Comparison of ENCODE assay signal across 17 mouse cellular contexts in the genomic region with DNA sequence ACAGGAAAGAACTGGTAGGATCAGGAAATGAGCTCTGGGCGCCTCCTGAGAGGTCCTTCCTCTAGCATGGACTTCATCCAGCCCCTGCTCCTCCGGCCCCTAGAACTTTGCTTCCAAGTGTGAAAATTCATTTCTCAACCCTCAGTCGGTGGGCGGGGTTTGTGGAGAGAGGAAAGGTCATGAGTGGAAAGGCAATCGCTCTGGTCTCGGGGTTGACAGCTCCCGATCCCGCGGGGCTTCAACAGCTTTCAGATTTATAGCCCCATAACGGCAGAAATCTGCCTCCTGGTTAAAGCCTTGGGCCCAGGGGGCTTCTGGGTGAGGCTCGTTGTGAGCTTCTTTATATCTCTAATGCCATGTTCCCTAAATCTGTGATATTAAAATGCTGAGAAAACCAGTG.
DNase-seq lines count a peak whose midpoint lies in the region; ATAC-seq lines count a peak whose summit lies in the region.
"Had no signal": no experiment of that assay in that cellular context is flagged by ENCODE, and none has a peak within 500 bp of the region (broad histone marks: within the 10 kb centered on the region; RNA-seq: fewer than 3 reads in every experiment).

No protein-coding gene starts in this region.

- no peak overlapping the region for H3K4me3 ChIP-seq in hindbrain, embryonic 11.5 days (ENCODE audit: low read depth, low read length)
- no peak overlapping the region for H3K4me3 ChIP-seq in hindbrain, embryonic 14.5 days (replicated peaks; ENCODE audit: low read length)
- peak overlapping the region; percentile 19 for H3K4me3 ChIP-seq in brown adipose tissue, adult 24 weeks (ENCODE audit: insufficient read depth, low read depth, low read length)
- no peak overlapping the region for H3K4me3 ChIP-seq in midbrain, embryonic 13.5 days (replicated peaks)
- H3K4me3 ChIP-seq: liver, embryonic 12.5 days; stomach, embryonic 15.5 days had no signal

- 0 out of 2 replicates have a peak, but pooled peaks have one; percentile 33 for ATAC-seq in hindbrain, embryonic 11.5 days (ENCODE audit: low FRiP score)
- ATAC-seq in hindbrain, embryonic 14.5 days (ENCODE audit: low FRiP score): no peak
- no peak for ATAC-seq in midbrain, embryonic 13.5 days
- ATAC-seq: activated CD4-positive, CD25-positive, alpha-beta regulatory T cell, adult 4 months; intestine, postnatal 0 days; liver, embryonic 12.5 days had no signal

- no peaks in the 10 kb centered on the region for H3K4me1 ChIP-seq in hindbrain, embryonic 11.5 days (replicated peaks; ENCODE audit: control insufficient read depth, insufficient read depth, low read length)
- H3K4me1 ChIP-seq in hindbrain, embryonic 14.5 days (replicated peaks; ENCODE audit: control insufficient read depth, insufficient read depth, low read length): peaks cover 6% of the 10 kb centered on the region; the same call in 1 of the 2 replicates
- H3K4me1 ChIP-seq in brown adipose tissue, adult 24 weeks (ENCODE audit: control insufficient read depth, insufficient read depth, insufficient read length, low read length): peaks cover 2% of the 10 kb centered on the region; the same call in 1 of the 2 replicates
- peaks cover 4% of the 10 kb centered on the region; the same call in 1 of the 2 replicates for H3K4me1 ChIP-seq in midbrain, embryonic 13.5 days (replicated peaks)
- H3K4me1 ChIP-seq: liver, embryonic 12.5 days; stomach, embryonic 15.5 days had no signal

- H3K9me3 ChIP-seq in hindbrain, embryonic 11.5 days (ENCODE audit: control insufficient read depth, low read length): no peaks in the 10 kb centered on the region
- no peaks in the 10 kb centered on the region for H3K9me3 ChIP-seq in hindbrain, embryonic 14.5 days (ENCODE audit: control insufficient read depth, low read length)
- no peaks in the 10 kb centered on the region for H3K9me3 ChIP-seq in midbrain, embryonic 13.5 days
- H3K9me3 ChIP-seq: liver, embryonic 12.5 days; stomach, embryonic 15.5 days had no signal

- WGBS in hindbrain, embryonic 11.5 days: 67% methylated on average over 11 of the region's 11 CpGs
- 51% methylated on average over 11 of the region's 11 CpGs for WGBS in hindbrain, embryonic 14.5 days
- 81% methylated on average over 11 of the region's 11 CpGs for WGBS in midbrain, embryonic 13.5 days

- H3K9ac ChIP-seq in hindbrain, embryonic 11.5 days (ENCODE audit: low read depth, low read length): no peak overlapping the region
- H3K9ac ChIP-seq in hindbrain, embryonic 14.5 days: no peak overlapping the region
- no peak overlapping the region for H3K9ac ChIP-seq in midbrain, embryonic 13.5 days (replicated peaks)
- H3K9ac ChIP-seq: liver, embryonic 12.5 days; stomach, embryonic 15.5 days had no signal

- no peaks in the 10 kb centered on the region for H3K27me3 ChIP-seq in hindbrain, embryonic 11.5 days (ENCODE audit: control insufficient read depth, insufficient read depth, low read length)
- H3K27me3 ChIP-seq in hindbrain, embryonic 14.5 days (ENCODE audit: control insufficient read depth, insufficient read depth, low read length): no peaks in the 10 kb centered on the region
- H3K27me3 ChIP-seq in midbrain, embryonic 13.5 days: no peaks in the 10 kb centered on the region
- H3K27me3 ChIP-seq: liver, embryonic 12.5 days; stomach, embryonic 15.5 days had no signal

- H3K4me2 ChIP-seq in hindbrain, embryonic 11.5 days (replicated peaks; ENCODE audit: low read depth, low read length): no peak overlapping the region
- no peak overlapping the region for H3K4me2 ChIP-seq in hindbrain, embryonic 14.5 days (replicated peaks)
- H3K4me2 ChIP-seq in midbrain, embryonic 13.5 days (replicated peaks): no peak overlapping the region
- H3K4me2 ChIP-seq: liver, embryonic 12.5 days; stomach, embryonic 15.5 days had no signal

- peak; percentile 32 for DNase-seq in hindbrain, embryonic 11.5 days (ENCODE audit: low spot score)
- no peak for DNase-seq in hindbrain, embryonic 14.5 days (ENCODE audit: low spot score)
- peak; percentile 3 for DNase-seq in ZHBTc4 (ENCODE audit: low read depth, low spot score)
- peak; percentile 72 for DNase-seq in kidney, postnatal 14 days
- no peak for DNase-seq in left cerebral cortex, postnatal 4 days
- no peak for DNase-seq in frontal cortex, adult 2 months (ENCODE audit: extremely low spot score in 1 of 2, low spot score in 1 of 2)
- DNase-seq: B cell, adult 2 months; cerebellum, adult 11 months; heart, postnatal 10 days; thymus, postnatal 25 days had no signal

- no peaks in the 10 kb centered on the region for H3K36me3 ChIP-seq in hindbrain, embryonic 11.5 days (ENCODE audit: control insufficient read depth, insufficient read depth, low read length)
- no peaks in the 10 kb centered on the region for H3K36me3 ChIP-seq in hindbrain, embryonic 14.5 days (replicated peaks; ENCODE audit: control insufficient read depth, insufficient read depth)
- H3K36me3 ChIP-seq in midbrain, embryonic 13.5 days: no peaks in the 10 kb centered on the region
- H3K36me3 ChIP-seq: liver, embryonic 12.5 days; stomach, embryonic 15.5 days had no signal

- intact Hi-C loops in left cerebral cortex, postnatal 4 days (cut with DNase I): loop anchor here (5.0 kb wide), 1 partner anchor 832 kb away; no protein-coding TSS in a partner anchor

- H3K27ac ChIP-seq in hindbrain, embryonic 11.5 days (ENCODE audit: low read depth, low read length): peak overlapping the region; percentile 53; the same call in 1 of the 2 replicates
- H3K27ac ChIP-seq in hindbrain, embryonic 14.5 days: no peak overlapping the region
- peak overlapping the region; percentile 68 for H3K27ac ChIP-seq in brown adipose tissue, adult 24 weeks (replicated peaks; ENCODE audit: low read depth, low read length)
- H3K27ac ChIP-seq in midbrain, embryonic 13.5 days: no peak overlapping the region
- H3K27ac ChIP-seq: liver, embryonic 12.5 days; macrophage; stomach, embryonic 15.5 days had no signal

Comparison
In these comparisons a context has a peak if more than half of its experiments do, and no peak if none do; other contexts are left out.
1. DNase-seq: peak in hindbrain, embryonic 11.5 days (single experiment), ZHBTc4 (single experiment) and kidney, postnatal 14 days (single experiment); none in hindbrain, embryonic 14.5 days (single experiment), left cerebral cortex, postnatal 4 days (single experiment) and frontal cortex, adult 2 months (0 of 2).
2. H3K27ac ChIP-seq: peak in hindbrain, embryonic 11.5 days (single experiment) and brown adipose tissue, adult 24 weeks (single experiment); none in hindbrain, embryonic 14.5 days (single experiment) and midbrain, embryonic 13.5 days (single experiment).